Mouse (Mus musculus): ENCODE measurements around the gene Chmp4b. TPM values are rescaled to one million over a fixed set of nuclear protein-coding genes. Genes with fewer than 3 reads are reported as not detected.

The Chmp4b gene
- total RNA-seq, 2 experiments from 2014 or later = 45.3 to 78.4 TPM

GRCm38 (mm10) chr2:154677651-154678139 lies 26.2 kb downstream of the Chmp4b start:
- ATAC-seq (replicated peaks; ENCODE audit: low FRiP score, poor library complexity, severe bottlenecking) = no peak

- ATAC-seq (replicated peaks; ENCODE audit: low FRiP score, poor library complexity, severe bottlenecking) = no peak
Measured at GRCm38 (mm10) chr2:154678995-154679394, 27.5 kb downstream of the Chmp4b start.

GRCm38 (mm10) chr2:154680337-154680736 lies 28.8 kb downstream of the Chmp4b start:
- no peak for ATAC-seq (replicated peaks; ENCODE audit: low FRiP score, poor library complexity, severe bottlenecking)

- no peak for ATAC-seq (replicated peaks; ENCODE audit: low FRiP score, poor library complexity, severe bottlenecking)
Measured at GRCm38 (mm10) chr2:154680941-154681340, 29.4 kb downstream of the Chmp4b start.

GRCm38 (mm10) chr2:154682712-154683111 lies 31.2 kb downstream of the Chmp4b start:
- no peak for ATAC-seq (replicated peaks; ENCODE audit: low FRiP score, poor library complexity, severe bottlenecking)

GRCm38 (mm10) chr2:154684901-154685470 lies 33.5 kb downstream of the Chmp4b start:
- no peak for ATAC-seq (replicated peaks; ENCODE audit: low FRiP score, poor library complexity, severe bottlenecking)

- no peak for ATAC-seq (replicated peaks; ENCODE audit: low FRiP score, poor library complexity, severe bottlenecking)
Measured at GRCm38 (mm10) chr2:154685772-154686171, 34.3 kb downstream of the Chmp4b start.

GRCm38 (mm10) chr2:154686819-154687218 lies 35.3 kb downstream of the Chmp4b start:
- ATAC-seq (replicated peaks; ENCODE audit: low FRiP score, poor library complexity, severe bottlenecking) = no peak

GRCm38 (mm10) chr2:154689391-154689790 lies 37.9 kb downstream of the Chmp4b start:
- ATAC-seq (replicated peaks; ENCODE audit: low FRiP score, poor library complexity, severe bottlenecking) = no peak

- no peak for ATAC-seq (replicated peaks; ENCODE audit: low FRiP score, poor library complexity, severe bottlenecking)
Measured at GRCm38 (mm10) chr2:154690959-154691358, 39.5 kb downstream of the Chmp4b start.

GRCm38 (mm10) chr2:154693186-154693940 lies 41.9 kb downstream of the Chmp4b start:
- ATAC-seq (replicated peaks; ENCODE audit: low FRiP score, poor library complexity, severe bottlenecking) = no peak

- ATAC-seq (replicated peaks; ENCODE audit: low FRiP score, poor library complexity, severe bottlenecking) = no peak
Measured at GRCm38 (mm10) chr2:154693941-154694256, 42.4 kb downstream of the Chmp4b start.

- no peak for ATAC-seq (replicated peaks; ENCODE audit: low FRiP score, poor library complexity, severe bottlenecking)
Measured at GRCm38 (mm10) chr2:154695690-154696089, 44.2 kb downstream of the Chmp4b start.

GRCm38 (mm10) chr2:154696660-154697059 lies 45.2 kb downstream of the Chmp4b start:
- ATAC-seq (replicated peaks; ENCODE audit: low FRiP score, poor library complexity, severe bottlenecking) = no peak

- ATAC-seq (replicated peaks; ENCODE audit: low FRiP score, poor library complexity, severe bottlenecking) = no peak
Measured at GRCm38 (mm10) chr2:154699360-154699759, 47.9 kb downstream of the Chmp4b start.

GRCm38 (mm10) chr2:154700177-154700576 lies 48.7 kb downstream of the Chmp4b start:
- ATAC-seq (replicated peaks; ENCODE audit: low FRiP score, poor library complexity, severe bottlenecking) = no peak

- peak; percentile 73 for ATAC-seq (replicated peaks; ENCODE audit: low FRiP score, poor library complexity, severe bottlenecking)
Measured at GRCm38 (mm10) chr2:154702637-154703315, 51.3 kb downstream of the Chmp4b start.

- ATAC-seq (replicated peaks; ENCODE audit: low FRiP score, poor library complexity, severe bottlenecking) = no peak
Measured at GRCm38 (mm10) chr2:154706526-154707280, 55.2 kb downstream of the Chmp4b start.

- no peak for ATAC-seq (replicated peaks; ENCODE audit: low FRiP score, poor library complexity, severe bottlenecking)
Measured at GRCm38 (mm10) chr2:154707284-154707683, 55.8 kb downstream of the Chmp4b start.

GRCm38 (mm10) chr2:154707830-154708385 lies 56.4 kb downstream of the Chmp4b start:
- ATAC-seq (replicated peaks; ENCODE audit: low FRiP score, poor library complexity, severe bottlenecking) = no peak
